Mouse (Mus musculus) kidney, adult 2 months (tissue): ENCODE results near the gene Zfand6.

Experiments used
- CTCF ChIP-seq: fragments of 200-500 bp; conservative IDR thresholded peaks from 2 replicates; pipeline ENCODE4 v1.5.1; 2011; ENCODE audit warnings: low read depth, mild to moderate bottlenecking, control low read depth, low read length, moderate library complexity, mixed read lengths; ENCODE audit not compliant: insufficient read depth, insufficient read length
- POLR2A ChIP-seq: fragments of 200-500 bp; IDR thresholded peaks from one replicate; pipeline ENCODE4 v1.6.1; 2011; ENCODE audit warnings: low read depth, low read length, control low read depth

- TF ChIP-seq CTCF (no peak), POLR2A (no peak)
These were observed 94.8 kb downstream of the Zfand6 start for GRCm38 (mm10) chr7:84594917-84595303.
